Mouse (Mus musculus): ENCODE results near the gene Zfp658. TPM values are rescaled to one million over a fixed set of nuclear protein-coding genes. Genes with fewer than 3 reads are reported as not detected.

Gene Zfp658
- total RNA-seq, 2 experiments from 2014 or later, result 0.38 to 0.61 TPM

- DNase-seq, result no peak
These were observed 18.5 kb downstream of the Zfp658 start for GRCm38 (mm10) chr7:43580526-43580925.

DNA sequence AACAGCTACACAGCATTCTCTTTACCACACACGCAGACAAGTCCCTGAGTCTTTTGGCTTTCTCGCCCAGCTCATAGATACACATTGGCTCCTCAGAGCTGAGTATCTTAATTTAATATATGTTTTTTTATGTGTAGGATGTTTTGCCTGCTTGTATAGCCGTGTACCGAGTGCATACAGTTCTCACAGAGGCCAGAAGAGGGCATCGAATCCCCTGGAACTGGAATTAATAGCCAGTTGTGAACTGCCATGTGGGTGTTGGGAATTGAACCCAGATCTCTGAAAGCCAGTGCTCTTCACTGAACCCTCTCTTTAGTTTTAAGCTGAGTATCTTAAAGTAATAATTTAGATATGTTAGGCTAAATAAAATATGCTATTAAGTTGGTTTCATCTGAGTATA lies 22.7 kb downstream of the Zfp658 start:
- no peak for DNase-seq

GRCm38 (mm10) chr7:43601884-43602283 lies 39.8 kb downstream of the Zfp658 start:
- no peak for DNase-seq

DNA sequence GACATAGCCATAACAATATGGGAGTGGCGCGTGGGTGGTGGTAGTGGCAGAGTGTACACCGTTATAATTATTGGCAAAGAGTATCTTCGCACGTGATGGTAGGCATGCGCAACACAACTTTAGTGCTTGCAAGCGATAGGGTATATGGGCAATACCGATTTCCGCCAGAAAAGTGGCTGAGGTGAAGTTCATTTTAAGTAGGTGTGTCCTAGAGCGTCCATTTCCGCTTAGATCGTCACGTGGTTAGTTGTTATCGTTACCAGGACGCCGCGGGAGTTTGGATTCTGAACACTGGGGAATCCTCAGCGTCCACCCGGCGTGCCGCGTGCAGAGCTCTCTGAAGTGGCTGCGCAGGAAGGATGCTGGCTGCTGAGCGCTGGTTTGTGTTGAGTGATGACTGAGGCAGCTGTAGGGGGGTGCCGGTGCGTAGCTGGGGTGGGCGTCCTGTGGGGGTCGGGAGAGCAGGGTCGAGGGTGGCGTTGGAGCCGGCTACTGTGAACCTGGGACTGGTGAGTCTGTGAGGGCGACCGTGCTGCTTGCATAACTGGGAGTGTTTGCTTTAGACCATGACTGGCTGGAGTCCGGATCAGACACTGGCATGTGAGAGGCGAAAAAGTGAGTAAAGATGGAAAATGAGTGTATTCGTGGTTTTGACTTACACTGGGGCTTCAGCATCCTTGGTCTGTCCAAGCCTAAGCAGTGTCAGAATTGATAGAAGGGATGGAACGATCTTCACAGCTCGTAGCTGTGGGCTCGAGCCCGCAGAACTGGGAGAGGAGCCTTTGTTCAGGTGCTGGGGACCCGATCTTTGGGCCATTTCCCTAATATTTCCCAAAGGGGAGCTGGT lies 45.1 kb downstream of the Zfp658 start, which contains the start of gene Zfp819:
Gene Zfp819 (plus strand): TSS at position 274 of the 847 bp plus-strand sequence.
- peak; percentile 7 for DNase-seq

GRCm38 (mm10) chr7:43607743-43608287 lies 45.8 kb downstream of the Zfp658 start:
- no peak for DNase-seq

- no peak for DNase-seq
These were observed 46.3 kb downstream of the Zfp658 start for GRCm38 (mm10) chr7:43608316-43608824.

- no peak for DNase-seq
These were observed 51.9 kb downstream of the Zfp658 start for GRCm38 (mm10) chr7:43613816-43614551.

DNA sequence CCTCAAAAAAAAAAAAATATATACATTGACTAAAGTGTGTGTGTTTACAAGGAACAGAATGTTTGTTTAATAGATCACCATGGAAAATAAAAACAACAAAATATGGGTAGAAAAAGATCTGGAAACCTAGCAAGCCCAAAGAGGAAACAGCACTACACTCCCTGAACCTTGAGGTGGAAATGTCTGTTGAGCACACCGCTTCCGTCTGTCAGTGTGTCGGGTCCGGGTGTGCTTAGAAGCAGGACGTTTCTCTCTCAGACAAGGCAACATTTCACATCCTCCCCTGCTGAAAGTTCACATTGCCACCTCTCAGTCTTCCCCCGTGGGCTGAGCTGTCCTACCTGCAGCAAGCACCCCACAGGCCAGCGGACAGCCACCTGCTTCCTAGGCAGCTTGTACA lies 60.9 kb downstream of the Zfp658 start:
- no peak for DNase-seq

DNA sequence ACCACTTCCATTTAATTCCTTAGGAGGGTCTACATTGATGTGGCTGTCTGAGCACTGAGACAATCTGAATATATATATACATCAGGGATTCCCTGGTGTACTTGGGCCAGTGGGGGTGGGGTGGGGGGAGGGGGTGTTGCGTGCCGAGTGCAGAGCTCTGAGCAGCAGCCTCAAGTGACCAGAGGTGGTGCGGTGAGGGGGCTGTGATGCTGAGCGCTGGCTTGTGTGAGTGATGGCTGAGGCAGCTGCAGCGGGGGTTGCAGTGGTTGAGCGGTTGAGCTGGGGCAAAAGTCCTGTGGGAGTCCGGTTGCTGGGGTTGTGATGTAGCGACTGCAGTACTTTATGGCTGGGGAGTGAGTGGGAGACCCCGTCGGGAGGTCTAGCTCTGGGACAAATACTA lies 61.8 kb downstream of the Zfp658 start:
- no peak for DNase-seq

Other genes with a start within 250 kb of the Zfp658 start
- gene Zfp715, start 249.0 kb upstream of the Zfp658 start, total RNA-seq (2021), result 1 to 10 TPM; 9.1 to 9.3 TPM
- gene Siglecf, start 210.9 kb upstream of the Zfp658 start, total RNA-seq (2021), result not detected
- under 1 TPM in 1 of 2 experiments, not detected in 1; 0.10 TPM for gene Siglecg, start 154.1 kb upstream of the Zfp658 start, total RNA-seq (2021)
- not detected for gene Lim2, start 134.6 kb upstream of the Zfp658 start, total RNA-seq (2021)
- gene Nkg7, start 125.2 kb upstream of the Zfp658 start, total RNA-seq (2021), result not detected
- gene Cldnd2, start 121.5 kb upstream of the Zfp658 start, total RNA-seq (2021), result not detected
- 100 to 1,000 TPM; 310 to 323 TPM for gene Etfb, start 118.2 kb upstream of the Zfp658 start, total RNA-seq (2021)
- gene Gm45233, start 118.1 kb upstream of the Zfp658 start, total RNA-seq (2021), result under 1 TPM; 0.46 to 0.62 TPM
- gene Vsig10l, start 99.1 kb upstream of the Zfp658 start, total RNA-seq (2021), result 1 to 10 TPM in 1 of 2 experiments, under 1 TPM in 1; 0.79 to 1.2 TPM
- gene Iglon5, start 72.2 kb upstream of the Zfp658 start, total RNA-seq (2021), result under 1 TPM; 0.31 to 0.32 TPM
- gene 4931406B18Rik, start 56.3 kb upstream of the Zfp658 start, total RNA-seq (2021), result not detected
- gene Cd33, start 17.8 kb upstream of the Zfp658 start, total RNA-seq (2021), result under 1 TPM; 0.96 to 1.00 TPM
- 1 to 10 TPM; 3.5 to 3.6 TPM for gene Zfp719, start 17.4 kb downstream of the Zfp658 start, total RNA-seq (2021)
- gene Zfp819, start 44.9 kb downstream of the Zfp658 start, total RNA-seq (2021), result not detected
- not detected for gene Ceacam18, start 72.5 kb downstream of the Zfp658 start, total RNA-seq (2021)
- gene Siglece, start 97.9 kb downstream of the Zfp658 start, total RNA-seq (2021), result under 1 TPM; 0.31 to 0.32 TPM
- gene Ctu1, start 109.8 kb downstream of the Zfp658 start, total RNA-seq (2021), result 1 to 10 TPM; 2.1 to 2.3 TPM
- not detected for gene Klk14, start 128.2 kb downstream of the Zfp658 start, total RNA-seq (2021)
- gene Klk13, start 150.3 kb downstream of the Zfp658 start, total RNA-seq (2021), result not detected
- not detected for gene Klk12, start 206.6 kb downstream of the Zfp658 start, total RNA-seq (2021)
- gene Klk11, start 212.3 kb downstream of the Zfp658 start, total RNA-seq (2021), result not detected
- gene Klk10, start 218.8 kb downstream of the Zfp658 start, total RNA-seq (2021), result 1 to 10 TPM in 1 of 2 experiments, under 1 TPM in 1; 0.79 to 1.2 TPM
- gene Klk9, start 229.6 kb downstream of the Zfp658 start, total RNA-seq (2021), result not detected
- 1 to 10 TPM; 2.1 to 2.9 TPM for gene Klk8, start 235.3 kb downstream of the Zfp658 start, total RNA-seq (2021)
- gene Klk7, start 249.0 kb downstream of the Zfp658 start, total RNA-seq (2021), result not detected

All from gastrocnemius, postnatal 25 days (tissue).